Mouse (Mus musculus) A20 (cell line): Measurements from ENCODE around the gene Maml2.

Experiments
- DNase-seq: peaks from one replicate; pipeline ENCODE4 v3.0.0-alpha.2; 2011; ENCODE audit warnings: low read depth, low spot score

Gene Maml2

DNA sequence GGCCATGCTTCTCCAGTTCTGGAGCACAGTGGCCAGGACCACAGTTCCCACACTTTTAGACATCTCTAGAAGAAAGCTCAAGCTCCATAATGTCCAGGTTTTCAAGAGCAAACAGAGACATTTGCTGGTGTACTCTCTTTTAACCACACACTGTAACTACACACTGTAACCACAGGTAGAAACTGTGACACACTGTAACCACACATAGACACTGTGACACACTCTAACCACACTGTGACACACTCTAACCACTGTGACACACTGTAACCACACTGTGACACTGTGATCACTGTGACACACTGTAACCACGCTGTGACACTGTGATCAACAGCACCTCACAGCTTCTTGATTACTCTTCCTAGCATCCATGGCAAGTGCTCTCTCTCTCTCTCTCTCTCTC is 148.5 kb downstream of the Maml2 start:
- no peak for DNase-seq

DNA sequence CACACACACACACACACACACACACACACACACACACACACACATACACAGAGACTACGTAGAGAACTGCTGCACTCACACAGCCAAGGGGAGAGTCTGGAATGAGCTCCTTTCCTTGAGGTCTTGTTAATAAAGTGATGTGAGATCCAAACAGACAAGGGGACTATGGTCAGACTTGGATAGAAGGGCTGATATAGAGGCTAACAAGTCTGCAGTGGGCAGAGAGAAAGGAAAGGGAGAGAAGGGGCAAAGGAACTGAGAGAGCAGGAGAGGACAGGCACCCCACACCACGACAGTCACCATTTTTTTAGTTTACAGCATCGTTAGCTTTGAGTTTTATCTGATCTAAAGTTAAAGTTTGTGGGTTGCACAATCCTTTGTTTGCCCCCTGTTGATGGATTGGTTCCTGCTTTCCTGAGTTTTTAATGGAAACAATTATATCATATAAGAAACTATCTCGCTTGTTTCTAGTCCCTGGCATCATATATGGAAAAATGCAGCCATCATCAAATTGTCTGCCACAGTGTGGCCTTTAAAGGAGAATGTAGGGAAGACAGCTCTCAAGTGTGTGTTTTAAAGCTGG is 149.0 kb downstream of the Maml2 start, which contains the start of gene Gm17571:
Gm17571 (minus strand) TSS at position 51 of the 583 bp plus-strand sequence.
- DNase-seq: no peak

DNA sequence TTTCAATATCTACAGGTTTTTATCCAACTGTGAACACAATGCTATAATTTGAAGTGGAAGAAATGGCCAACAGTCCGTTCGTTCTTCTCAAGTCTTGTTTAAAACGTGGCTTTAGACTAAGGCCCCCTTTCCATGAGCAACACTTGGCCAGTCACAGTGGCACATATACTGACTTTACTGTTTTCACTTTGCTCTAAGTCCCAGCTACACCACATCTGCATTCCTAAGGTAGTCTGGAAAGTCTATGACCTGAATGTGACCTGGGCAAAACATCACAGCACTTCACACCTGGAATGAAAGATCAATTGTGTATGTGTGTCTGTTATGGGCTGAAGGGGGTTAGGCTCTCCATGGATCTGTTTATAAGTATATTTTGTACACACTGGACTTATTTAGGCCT is 151.0 kb downstream of the Maml2 start:
- no peak for DNase-seq

DNA sequence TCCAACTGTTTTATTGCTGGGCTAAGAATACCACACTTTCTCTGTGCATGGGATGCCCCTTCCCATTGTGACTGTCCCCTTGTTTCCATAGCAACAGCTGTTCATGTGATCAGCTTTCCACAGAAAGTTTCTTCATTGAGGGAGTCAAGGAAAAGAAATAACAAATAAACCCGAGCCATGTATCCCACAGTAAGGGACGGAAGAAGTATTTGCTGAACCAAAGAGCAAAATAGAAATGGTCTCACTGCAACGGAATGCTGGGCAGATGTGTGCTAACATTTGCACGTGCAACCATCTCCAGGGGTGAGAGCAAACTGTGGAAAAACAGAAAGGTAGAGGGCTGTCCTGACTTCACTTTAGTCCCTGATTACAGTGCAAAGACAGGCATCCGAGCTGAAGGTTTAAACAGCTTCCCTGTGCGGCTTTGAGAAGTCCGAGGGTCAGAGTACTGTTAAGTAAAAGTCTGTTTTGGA is 156.9 kb downstream of the Maml2 start:
- DNase-seq: no peak

DNA sequence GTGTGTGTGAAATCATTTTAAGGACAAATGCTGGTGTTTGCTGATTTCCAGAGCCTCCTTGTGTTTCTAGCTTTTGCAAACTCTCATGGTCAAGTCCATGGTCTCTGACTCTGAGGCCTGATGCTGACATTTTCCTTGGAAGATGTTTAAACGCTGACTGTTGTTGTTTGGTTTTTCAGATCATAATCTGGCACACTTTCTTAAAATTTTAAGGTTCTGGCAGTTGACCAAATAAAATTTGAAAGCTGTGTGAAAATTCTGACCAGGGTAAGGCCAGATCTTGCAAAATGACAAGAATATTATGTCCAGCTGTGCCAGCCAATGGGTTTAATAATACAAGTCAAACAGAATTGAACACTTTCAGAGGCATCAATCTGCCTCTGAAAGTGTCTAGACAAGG is 157.5 kb downstream of the Maml2 start:
- no peak for DNase-seq

DNA sequence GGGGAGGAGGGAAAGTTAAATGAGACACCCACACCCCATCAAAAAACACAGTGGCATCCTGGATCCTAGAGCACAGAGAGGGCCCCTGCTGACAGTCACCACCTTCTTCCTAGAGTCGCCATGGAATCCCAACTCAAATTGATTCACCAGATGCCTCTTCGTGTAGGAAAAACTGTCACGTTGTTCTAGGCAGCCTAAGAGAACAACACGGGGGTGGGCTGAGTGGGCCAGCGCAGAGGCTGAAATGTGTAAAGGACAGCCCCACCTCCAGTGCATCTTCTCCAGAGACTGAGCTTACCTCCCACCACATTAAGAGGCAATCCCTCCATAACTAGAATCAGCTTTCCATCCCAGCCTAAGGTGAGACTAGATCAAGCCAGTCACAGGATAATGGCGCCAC is 160.0 kb downstream of the Maml2 start:
- DNase-seq: no peak

DNA sequence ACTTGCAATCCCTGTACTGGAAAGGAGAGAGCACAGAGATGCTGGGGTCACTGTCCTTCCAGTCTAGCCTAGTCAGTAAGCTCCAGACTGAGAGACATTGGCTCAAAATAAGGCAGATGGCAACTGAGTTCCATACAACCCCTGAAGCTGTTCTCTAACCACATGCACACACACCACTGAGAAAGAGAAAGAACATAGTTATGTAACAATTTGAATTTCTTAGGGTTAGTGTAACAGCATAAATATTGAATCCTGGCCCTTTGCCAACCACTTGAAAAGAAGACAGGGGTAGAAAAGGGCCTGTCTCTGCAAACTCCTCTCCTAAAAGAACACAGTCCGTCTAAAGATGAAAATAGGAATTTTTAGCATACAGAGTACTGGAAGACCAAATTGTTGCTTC is 161.6 kb downstream of the Maml2 start:
- no peak for DNase-seq

DNA sequence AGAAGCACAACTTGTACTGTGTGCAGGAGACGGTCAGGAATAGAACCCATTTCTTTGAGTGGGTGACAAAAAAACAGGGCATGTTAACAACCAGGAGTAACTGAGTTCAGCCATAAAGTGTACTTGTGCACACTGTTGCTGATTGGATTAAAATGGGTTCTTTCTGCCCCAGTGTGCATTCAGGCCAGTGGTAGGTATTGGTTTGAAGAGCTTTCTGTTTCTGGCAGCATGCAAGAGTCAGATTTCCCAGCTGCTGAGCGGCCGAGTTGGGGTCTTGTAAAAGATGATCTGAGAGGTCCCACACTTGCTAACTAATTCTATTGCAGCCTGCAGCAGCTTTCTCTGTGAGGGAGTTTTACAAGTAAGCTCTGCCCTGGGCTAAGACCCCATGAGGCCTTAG is 162.3 kb downstream of the Maml2 start:
- no peak for DNase-seq

DNA sequence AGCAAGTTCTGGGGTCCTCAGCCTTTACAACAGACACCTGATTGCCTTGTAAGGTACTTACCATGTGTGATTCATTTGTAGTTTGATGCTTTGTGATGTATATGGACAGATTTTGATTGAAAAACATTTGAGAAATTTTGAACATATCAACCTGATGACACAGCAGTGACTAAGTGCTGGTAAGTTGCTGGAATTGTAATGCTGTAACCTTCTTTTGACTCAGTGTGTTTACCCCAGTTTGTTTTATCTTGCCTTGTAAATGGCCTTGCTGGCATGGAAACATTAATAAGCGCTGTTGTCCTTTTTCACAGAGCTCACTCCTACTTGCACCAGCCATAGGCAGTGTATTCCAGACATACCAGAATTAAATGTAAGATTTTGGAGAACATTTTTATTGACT is 163.2 kb downstream of the Maml2 start:
- no peak for DNase-seq

DNA sequence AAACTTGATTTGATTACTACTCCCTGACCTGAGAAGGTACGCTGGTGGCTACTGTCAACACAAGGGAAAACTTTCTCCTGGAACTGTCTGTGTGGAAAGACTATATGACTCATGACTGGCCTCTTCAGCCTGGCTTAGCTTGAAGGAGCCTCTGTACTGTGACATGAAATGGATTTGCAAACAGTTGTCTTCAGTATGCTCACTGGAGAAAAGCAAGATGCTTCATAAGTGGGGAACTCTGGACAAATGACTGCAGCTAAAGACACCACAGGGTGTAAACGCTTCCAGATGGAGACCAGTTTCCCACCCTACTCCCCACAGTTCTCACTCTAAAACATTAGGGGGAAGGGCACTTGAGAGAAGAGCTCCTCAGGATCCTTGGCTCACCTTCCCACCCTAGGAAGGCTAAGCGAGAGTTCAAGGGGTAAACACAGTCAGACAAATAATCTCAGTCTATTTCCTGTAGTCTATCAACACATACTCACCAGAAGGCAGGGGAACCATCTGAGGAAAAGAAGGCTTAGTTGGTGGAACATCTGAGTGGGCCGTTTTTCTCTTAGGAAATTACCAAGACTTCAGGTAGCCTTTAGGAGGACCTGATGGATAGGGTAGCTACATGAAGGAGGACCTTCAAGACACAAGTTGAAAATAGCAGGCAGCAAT is 167.7 kb downstream of the Maml2 start:
- DNase-seq: no peak

DNA sequence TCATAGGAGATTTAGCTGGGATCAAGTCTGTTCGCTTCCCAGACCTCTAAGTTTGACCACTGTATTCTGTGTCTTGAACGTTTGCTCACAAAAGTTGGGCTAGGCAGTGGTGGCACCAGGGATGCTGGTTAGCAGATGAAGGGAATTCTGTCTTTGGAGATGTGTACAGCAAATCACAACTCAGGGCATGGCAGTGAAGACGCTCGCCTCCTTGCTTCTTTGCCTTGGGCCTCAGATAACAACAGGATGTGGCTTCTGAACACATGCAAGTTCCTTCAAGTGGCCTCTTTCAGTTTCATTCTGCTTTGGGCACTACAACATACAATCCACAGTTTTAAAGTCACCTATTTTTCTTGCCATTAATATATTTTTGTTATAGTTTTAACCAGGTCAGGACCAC is 168.6 kb downstream of the Maml2 start:
- DNase-seq: peak; percentile 83

DNA sequence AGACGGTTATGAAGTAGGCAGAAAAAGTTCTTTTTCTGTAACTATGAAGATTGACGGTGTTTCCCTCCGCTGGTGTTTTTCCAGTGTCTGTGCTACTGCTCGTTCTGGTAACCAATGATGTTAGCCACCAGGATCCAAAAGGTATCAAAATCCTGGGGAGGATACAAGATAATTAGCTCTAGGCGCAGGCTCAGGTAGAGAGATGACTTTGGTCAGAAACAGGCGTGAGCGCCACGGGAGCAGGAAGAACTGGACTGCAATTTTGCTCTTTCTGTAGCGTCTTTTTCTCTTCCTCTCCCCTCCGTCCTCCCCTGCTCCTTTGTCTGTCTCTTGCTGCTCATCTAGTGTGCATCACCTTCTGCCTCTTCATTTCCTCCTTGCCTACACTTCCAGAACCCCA is 169.1 kb downstream of the Maml2 start:
- peak; percentile 71 for DNase-seq

DNA sequence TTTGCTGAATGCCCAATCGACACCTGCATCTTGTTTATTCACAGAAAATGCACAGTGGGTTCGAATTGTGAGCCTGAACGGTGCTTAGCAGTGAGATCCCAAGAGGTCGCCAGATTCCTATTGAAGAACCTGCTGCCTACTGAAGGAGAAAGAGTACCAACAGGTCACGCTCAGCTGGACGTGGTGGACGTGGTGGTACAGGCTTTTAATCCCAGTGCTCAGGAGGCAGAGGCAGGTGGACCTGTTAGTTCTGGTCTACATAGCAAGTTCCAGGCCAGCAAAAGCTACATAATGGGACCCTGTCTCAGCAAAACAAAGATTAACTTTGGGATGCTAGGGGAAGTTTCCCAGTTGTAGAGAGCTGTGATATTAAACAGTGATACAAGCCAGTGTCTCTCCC is 170.0 kb downstream of the Maml2 start:
- DNase-seq: peak; percentile 31

DNA sequence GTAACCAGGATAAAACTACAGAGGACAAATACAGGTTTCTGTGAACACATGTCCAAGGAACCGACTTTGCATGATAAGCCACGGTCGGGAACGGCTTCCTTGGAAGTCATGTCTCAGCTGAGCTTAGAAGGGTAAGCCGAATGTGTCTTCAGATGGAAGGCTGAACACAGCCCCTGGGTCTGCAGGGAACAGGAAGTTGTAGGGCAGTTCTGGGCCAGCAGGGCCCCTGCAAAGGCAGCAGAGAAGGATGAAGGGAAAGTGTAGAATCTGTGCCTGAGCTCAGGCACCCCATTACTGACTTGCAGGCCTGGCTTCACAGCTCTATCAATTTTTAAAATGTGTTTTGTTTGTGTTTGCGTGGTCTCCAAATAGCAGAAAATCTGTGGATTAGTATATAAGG is 171.0 kb downstream of the Maml2 start:
- peak; percentile 33 for DNase-seq

DNA sequence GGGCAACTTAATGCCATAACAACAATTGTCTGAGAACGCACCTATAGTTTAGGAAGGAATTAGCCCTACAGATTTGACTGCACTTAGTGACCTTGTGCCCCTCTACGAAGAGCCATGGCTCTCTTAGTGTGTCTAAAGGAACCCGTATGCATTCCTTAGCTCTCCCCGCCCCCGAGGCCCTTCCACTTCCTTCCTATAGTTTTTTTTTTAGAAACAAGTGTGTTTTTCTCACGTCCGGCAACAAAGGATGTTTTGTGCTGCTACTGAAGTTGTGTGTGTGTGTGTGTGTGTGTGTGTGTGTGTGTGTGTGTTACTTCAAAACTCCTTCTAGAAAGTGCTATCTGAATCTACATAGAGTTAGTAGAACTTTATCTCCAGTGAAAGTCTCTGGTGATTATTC is 172.3 kb downstream of the Maml2 start:
- no peak for DNase-seq

DNA sequence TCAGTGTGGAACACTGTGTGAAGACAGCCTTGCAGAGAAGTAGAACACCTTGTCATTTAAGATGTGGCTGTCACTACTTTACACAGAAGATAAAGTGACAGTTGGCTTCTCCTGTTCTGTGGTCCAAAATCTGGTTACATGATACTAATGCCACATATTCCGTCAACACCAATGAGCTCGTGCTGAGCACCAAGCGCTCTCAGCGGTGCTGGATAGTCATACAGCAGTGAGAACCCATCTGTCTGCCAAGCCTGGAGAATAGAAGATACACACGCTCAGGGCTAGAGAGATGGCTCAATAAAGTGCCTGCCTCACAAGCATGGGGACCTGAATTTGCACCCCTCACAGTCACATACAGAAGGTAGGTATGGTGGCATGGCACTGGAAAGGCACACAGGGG is 177.2 kb downstream of the Maml2 start:
- no peak for DNase-seq

DNA sequence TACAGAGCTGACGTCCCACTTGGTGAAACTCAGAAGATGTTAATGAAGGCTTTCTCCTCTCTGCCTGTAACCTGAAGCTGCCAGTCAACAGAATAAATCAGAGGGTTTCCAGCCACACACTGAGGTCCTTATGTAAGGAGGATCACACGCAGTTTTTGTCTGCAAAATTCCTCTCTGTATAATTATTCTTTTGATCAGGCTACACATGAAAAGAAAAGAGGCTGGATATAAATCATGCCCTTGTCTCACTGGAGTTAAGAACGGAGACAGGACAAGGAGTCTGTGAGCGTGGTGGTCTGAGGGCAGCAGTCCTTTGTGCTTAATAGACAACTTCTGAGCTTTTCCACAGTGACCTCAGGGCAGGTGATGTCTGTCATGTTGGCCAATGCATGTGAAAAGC is 181.5 kb downstream of the Maml2 start:
- DNase-seq: no peak

DNA sequence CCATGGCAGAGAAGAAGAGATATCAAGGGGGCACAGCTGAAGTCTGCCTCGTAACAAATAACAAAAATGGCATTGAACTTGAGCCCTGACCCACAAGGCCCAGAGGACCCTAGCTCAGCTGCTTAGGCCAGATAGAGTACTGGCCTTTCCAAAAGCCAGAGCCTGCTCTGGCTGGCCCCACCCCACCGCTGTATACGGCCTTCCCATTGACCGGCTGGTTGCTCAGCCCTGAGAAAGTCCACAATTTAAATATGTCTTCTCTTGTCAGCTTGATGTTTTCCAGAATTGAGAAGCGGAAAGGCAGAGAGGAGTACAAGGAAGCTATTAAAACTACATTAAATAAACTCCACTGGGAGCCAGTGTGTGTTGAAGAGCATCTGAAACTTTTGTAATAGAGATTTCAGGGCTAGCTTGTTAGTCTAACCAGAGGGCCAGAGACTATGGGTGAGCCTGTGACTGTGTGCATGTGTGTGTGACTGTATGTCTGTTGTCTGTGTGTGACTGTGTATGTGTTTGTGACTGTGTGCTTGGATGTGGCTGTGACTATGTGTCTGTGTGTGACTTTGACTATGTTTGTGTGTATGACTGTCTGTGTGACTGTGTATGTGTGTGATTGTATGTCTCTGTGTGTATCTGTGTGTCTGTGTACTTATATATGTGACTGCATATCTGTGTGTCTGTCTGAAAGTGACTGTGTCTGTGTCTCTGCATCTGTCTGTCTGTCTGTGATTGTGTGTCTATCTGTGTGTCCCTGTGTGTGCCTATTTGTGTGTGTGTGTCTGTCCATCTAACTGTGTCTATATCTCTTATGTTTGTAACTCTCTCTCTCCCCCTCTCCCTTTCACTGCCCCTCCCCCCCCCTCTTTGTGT is 185.7 kb downstream of the Maml2 start:
- DNase-seq: peak; percentile 11

DNA sequence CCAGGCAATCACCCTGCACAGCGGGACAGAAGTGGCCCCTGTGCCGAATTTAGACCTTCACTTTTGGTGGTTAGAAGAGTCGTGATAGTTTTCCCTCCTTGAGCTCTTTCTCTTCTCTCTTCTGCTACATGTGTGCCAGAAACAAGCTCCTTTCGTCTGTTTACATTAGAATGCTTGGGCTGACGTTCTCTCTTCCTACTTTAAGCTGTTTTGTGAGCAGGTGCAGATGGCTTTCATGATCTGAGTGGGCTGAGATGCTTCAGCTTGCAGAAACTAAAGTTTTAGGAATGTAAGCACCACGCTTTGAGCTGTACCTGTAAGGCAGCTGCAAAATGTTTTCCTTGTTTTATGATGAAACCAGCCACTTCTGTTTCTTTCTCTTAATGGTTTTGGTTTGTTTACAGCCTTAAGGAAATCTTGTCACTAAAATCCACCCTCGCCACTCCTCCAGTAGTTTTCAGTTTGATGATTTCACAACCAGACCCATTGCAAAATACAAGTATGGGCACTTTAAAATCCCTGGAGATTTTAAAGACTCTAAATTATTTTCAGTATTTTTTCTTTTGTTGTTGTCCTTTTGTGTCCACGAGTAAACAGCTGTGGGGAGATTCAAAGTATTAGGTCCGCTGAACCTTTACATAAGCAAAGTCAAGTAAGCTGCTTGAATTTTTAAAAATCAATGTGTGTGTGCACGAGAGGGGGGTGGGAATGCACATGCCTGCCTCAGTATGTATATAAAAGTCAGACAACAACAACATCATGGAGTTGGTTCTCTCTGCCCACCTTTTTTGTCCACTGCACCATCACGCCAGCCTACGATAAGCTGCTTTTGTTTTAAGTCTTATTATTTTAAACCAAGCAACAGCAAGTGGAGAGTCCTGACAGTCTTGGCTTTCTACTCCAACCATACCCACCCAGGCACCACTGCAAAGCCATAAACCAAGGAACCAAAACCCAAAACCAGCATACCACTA is 186.8 kb downstream of the Maml2 start:
- DNase-seq: peak; percentile 62

DNA sequence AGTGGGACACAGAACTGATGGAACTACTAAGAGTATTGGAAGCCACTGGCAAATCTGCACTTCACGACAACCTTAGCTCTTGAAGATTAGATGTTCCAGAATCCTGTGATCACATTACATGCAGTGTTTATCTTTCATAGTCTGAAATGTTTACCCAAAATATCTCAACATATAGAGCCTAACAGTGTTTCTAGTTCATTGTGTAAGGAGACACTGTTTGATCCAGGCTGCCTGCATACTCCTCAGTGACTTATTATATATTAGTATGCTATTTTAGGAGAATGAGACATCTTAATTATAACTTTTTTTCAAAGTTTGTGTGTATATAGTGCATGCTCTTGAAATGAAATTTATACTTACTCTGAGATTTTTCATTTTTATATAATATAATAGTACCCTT is 188.2 kb downstream of the Maml2 start:
- no peak for DNase-seq

DNA sequence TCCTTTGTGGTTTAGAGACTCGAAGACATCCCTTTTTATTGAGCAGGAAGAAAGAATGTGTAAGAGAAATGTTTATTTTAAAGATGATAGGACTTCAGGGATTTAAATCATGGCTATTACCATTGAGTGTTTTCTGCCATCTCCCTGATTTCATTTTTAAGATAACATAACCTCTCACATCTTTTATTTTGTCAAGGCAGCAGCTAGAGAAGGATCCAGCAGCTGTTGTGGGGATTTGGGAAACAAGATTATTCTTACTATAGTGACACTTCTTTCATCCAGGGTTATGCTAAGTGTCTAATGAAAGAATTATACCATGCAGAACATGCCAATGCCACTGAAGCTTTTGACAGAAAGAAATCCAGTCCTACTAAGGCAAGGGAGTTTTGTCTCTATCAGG is 193.3 kb downstream of the Maml2 start:
- DNase-seq: no peak
